Mouse (Mus musculus): Measurements from ENCODE around the gene Grem2. TPM values are rescaled to one million over a fixed set of nuclear protein-coding genes. Genes with fewer than 3 reads are reported as not detected.

Grem2 gene
- polyA plus RNA-seq (2012; rRNA removed; ENCODE audit: low replicate concordance): 1.5 and 10.5 TPM in 2 replicates

GRCm38 (mm10) chr1:174921298-174921955 lies at the start of gene Grem2:
Grem2 (minus strand) TSS chr1:174921819.

Data from subcutaneous adipose tissue, adult 2 months (tissue).